Mouse (Mus musculus): Measurements from ENCODE around the gene Lipo1. TPM values are rescaled to one million over a fixed set of nuclear protein-coding genes. Genes with fewer than 3 reads are reported as not detected.
"Not testable (repeated sequence)": the region's sequence is repeated elsewhere in the genome, so short reads cannot be mapped to it uniquely, and the experiment has no call there.

Gene Lipo1
- polyA plus RNA-seq (2014; fragmentation: Nextera tagmentation; extraction: Ambion mirVana) = not detected in 2 replicates

- DNase-seq (ENCODE audit: low spot score) = not testable (repeated sequence)
Observed at GRCm38 (mm10) chr19:33787359-33787758, at the start of gene Lipo1. Gene Lipo1 (minus strand): TSS chr19:33787459.

GRCm38 (mm10) chr19:33786576-33787277, 532 bp downstream of the Lipo1 start:
- Histone ChIP-seq H3K36me3 (replicated peaks; ENCODE audit: control insufficient read depth, insufficient read depth) (no peaks in the 10 kb centered on the region), H3K9me3 (ENCODE audit: control insufficient read depth, low read length) (no peaks in the 10 kb centered on the region), H3K4me3 (replicated peaks; ENCODE audit: low read length) (no peak overlapping the region), H3K27ac (no peak overlapping the region), H3K4me2 (replicated peaks) (no peak overlapping the region), H3K4me1 (replicated peaks; ENCODE audit: control insufficient read depth, insufficient read depth, low read length) (no peaks in the 10 kb centered on the region), H3K9ac (no peak overlapping the region), H3K27me3 (ENCODE audit: control insufficient read depth, insufficient read depth, low read length) (no peaks in the 10 kb centered on the region)
- DNase-seq (ENCODE audit: low spot score) (no peak), ATAC-seq (ENCODE audit: low FRiP score) (no peak)
- WGBS = 93% methylated on average over 12 of the region's 12 CpGs

More at GRCm38 (mm10) chr19:33787359-33787758, at the start of gene Lipo1:
- not testable (repeated sequence) for H3K36me3 ChIP-seq (replicated peaks; ENCODE audit: control insufficient read depth, insufficient read depth); H3K9me3 ChIP-seq (ENCODE audit: control insufficient read depth, low read length); H3K9ac ChIP-seq; H3K4me1 ChIP-seq (replicated peaks; ENCODE audit: control insufficient read depth, insufficient read depth, low read length); H3K27ac ChIP-seq; H3K4me3 ChIP-seq (replicated peaks; ENCODE audit: low read length); ATAC-seq (ENCODE audit: low FRiP score); H3K27me3 ChIP-seq (ENCODE audit: control insufficient read depth, insufficient read depth, low read length); H3K4me2 ChIP-seq (replicated peaks)

- DNase-seq (ENCODE audit: low spot score); H3K9me3 ChIP-seq (ENCODE audit: control insufficient read depth, low read length); H3K27ac ChIP-seq; H3K9ac ChIP-seq; H3K27me3 ChIP-seq (ENCODE audit: control insufficient read depth, insufficient read depth, low read length); H3K4me1 ChIP-seq (replicated peaks; ENCODE audit: control insufficient read depth, insufficient read depth, low read length); H3K36me3 ChIP-seq (replicated peaks; ENCODE audit: control insufficient read depth, insufficient read depth): not testable (repeated sequence)
- ATAC-seq (ENCODE audit: low FRiP score) = peak; percentile 93
- Histone ChIP-seq H3K4me3 (replicated peaks; ENCODE audit: low read length) (peak within 1 kb of the TSS; percentile 20), H3K4me2 (replicated peaks) (peak within 1 kb of the TSS; percentile 39)
- 29% methylated on average over 13 of the region's 41 CpGs for WGBS
Observed at GRCm38 (mm10) chr19:33761287-33762086, 25.8 kb downstream of the Lipo1 start, which contains the start of gene Lipo3. Gene Lipo3 (minus strand): TSS chr19:33761951.

- H3K9me3 ChIP-seq (ENCODE audit: control insufficient read depth, low read length); H3K9ac ChIP-seq; DNase-seq (ENCODE audit: low spot score); H3K36me3 ChIP-seq (replicated peaks; ENCODE audit: control insufficient read depth, insufficient read depth); H3K27ac ChIP-seq; ATAC-seq (ENCODE audit: low FRiP score); H3K27me3 ChIP-seq (ENCODE audit: control insufficient read depth, insufficient read depth, low read length); H3K4me3 ChIP-seq (replicated peaks; ENCODE audit: low read length); H3K4me1 ChIP-seq (replicated peaks; ENCODE audit: control insufficient read depth, insufficient read depth, low read length); H3K4me2 ChIP-seq (replicated peaks): not testable (repeated sequence)
- 94% methylated on average over 1 of the region's 1 CpGs for WGBS
Observed at GRCm38 (mm10) chr19:33751259-33751658, 36.0 kb downstream of the Lipo1 start, which contains the start of gene Lipo2. Gene Lipo2 (minus strand): TSS chr19:33751359.

Other genes starting within 250 kb of the Lipo1 start
- not detected in 2 replicates for gene Gm8978, start 162.2 kb downstream of the Lipo1 start, polyA plus RNA-seq (2014; fragmentation: Nextera tagmentation; extraction: Ambion mirVana)
- gene Lipo2, start 36.1 kb downstream of the Lipo1 start, polyA plus RNA-seq (2014; fragmentation: Nextera tagmentation; extraction: Ambion mirVana) = 1.1 and 1.3 TPM in 2 replicates
- 15.8 and 16.5 TPM in 2 replicates for gene Lipo3, start 25.5 kb downstream of the Lipo1 start, polyA plus RNA-seq (2014; fragmentation: Nextera tagmentation; extraction: Ambion mirVana)
- not detected in 2 replicates for gene Lipf, start 173.7 kb upstream of the Lipo1 start, polyA plus RNA-seq (2014; fragmentation: Nextera tagmentation; extraction: Ambion mirVana)
- not detected in 2 replicates for gene Lipk, start 220.8 kb upstream of the Lipo1 start, polyA plus RNA-seq (2014; fragmentation: Nextera tagmentation; extraction: Ambion mirVana)

Data from hindbrain, embryonic 14.5 days (tissue).